Mouse (Mus musculus): ENCODE data around the gene Tulp4.

Gene Tulp4

DNA sequence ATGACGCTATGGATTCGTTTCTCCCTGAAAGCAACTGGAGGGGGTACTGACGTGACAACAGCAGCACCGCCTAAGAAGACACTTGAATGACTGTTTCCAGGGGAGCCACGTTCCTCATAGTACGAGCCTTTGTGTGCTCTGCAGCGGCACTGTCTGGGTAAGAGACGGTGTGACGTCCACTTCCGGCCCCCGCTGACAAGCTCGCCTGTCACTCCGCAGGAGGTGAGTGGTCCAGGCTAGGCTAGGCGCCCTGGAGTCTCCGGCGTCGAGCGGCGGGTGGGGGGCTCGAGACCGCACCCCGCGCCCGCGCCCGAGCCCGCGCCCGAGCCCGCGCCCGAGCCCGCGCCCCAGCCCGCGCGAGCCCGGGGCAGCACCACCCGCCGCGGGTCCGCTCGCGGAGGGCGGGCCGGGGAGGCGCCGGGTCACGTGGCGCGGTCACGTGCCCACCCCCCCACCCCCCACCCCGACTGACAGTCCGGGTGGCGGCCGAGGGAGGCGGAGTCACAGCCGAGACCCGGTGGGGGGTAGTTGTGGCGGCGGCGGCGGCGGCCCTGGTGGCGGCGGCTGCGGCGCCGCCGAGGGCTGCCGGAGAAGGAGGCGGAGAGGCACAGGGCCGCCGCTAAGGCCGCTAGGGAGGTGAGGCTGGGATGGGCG lies at the start of gene Tulp4:
Gene Tulp4, plus strand, starts transcription at position 77 of the 654 bp plus-strand sequence.
- peak; percentile 79 to 80 for DNase-seq (ENCODE audit: low spot score in 2 of 2)

DNA sequence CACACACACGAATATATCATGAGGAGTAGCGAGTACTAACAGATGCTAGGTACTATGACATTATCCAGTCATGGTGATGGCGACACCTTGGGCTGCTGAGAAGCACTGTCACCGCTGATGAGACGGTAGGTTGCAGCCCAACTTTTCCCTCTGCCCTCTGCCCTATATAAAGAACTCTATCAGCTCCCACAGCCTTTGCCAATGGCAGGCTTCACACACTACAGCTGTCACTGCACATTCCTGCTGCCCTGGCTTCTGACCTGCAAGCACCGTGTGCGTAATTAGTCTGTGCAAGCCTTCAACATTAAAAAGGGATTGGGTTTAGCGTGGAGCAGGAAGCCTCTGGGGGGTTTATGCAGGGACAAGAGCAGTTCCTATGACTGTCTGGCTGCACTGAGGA lies 43.4 kb upstream of the Tulp4 start:
- no peak for DNase-seq (ENCODE audit: low spot score in 2 of 2)

DNA sequence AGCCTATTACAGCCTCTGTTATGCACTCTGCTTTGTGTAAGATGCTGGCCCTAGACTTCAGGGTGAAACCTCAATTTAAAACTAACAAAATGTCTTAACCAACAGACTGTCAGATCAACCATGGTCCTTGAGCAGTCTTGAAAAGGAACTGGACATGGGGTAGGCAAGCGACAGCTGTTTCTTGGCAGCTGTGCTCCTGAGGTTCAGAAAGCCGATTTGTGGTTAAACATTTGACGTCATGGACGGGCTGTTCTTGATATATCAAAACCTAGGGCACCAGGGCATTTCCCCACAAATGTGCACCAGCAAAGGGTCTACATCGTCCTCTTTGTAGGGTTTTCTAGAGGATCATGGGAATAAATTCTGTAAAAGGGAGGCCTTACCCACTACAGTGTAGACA lies 42.7 kb upstream of the Tulp4 start:
- no peak for DNase-seq (ENCODE audit: low spot score in 2 of 2)

- no peak for DNase-seq (ENCODE audit: low spot score in 2 of 2)
Observed at GRCm38 (mm10) chr17:6066021-6066420, 40.2 kb upstream of the Tulp4 start.

DNA sequence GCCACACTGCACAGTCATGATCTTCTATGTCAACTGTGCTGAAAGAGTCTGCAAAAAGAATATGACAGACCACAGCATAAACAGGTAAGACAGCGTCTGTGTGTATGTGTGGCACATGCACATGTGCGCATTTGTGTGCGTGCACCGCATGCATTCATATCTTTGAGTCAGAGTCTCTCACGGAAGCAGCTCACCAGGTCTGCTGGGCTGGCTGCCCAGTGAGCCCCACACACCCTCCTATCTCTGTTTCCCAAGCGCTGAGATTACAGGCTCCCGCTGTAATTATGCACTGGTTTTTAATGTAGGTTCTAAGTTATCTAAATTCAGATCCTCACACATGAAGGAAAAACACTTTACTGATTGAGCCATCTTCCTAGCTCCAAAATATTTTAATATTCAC lies 38.6 kb upstream of the Tulp4 start:
- no peak for DNase-seq (ENCODE audit: low spot score in 2 of 2)

GRCm38 (mm10) chr17:6069866-6070265 lies 36.4 kb upstream of the Tulp4 start:
- DNase-seq (ENCODE audit: low spot score in 2 of 2) = no peak

GRCm38 (mm10) chr17:6073405-6073804 lies 32.8 kb upstream of the Tulp4 start:
- no peak for DNase-seq (ENCODE audit: low spot score in 2 of 2)

DNA sequence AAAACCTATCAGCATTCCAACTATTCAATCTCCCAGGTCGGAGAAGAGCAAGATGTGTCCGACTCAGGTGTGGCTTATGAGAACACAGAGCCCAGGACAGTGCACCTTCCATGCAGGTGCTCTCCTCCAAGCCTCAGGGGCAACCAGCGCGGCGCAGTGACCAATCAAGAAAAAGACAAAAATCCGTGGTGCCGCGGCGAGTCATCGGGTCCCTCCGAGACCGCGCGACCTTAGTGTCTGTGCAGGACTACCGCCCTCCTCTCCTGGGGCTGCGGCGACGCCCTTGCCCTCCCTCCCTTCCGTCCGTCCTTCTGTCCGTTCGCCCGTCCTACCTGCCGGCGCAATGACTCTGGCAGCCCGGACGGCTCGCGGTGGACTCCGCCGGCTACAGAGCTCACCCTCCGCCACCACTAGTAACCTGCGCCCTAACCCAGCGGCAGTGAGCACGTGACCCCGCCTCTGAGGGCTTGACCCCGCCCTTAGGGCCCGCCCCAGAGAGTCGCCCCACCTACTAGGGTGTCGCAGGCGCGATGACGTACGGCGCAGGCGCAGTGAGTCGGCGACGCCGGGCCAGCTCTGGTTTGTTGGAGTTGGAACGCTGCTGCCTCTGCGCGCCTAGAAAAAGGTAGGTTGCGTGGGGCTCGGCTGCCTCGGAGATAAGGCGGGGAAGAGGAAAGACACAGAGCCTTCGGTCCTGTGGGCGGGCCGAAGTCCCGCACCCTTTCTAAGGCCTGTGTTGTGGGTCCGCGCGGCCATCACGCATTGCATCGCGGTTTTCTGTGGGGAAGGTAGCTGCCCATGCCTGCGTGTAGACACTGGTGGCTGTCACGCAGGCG lies 26.7 kb upstream of the Tulp4 start, which contains the start of the genes Serac1 and Gtf2h5:
Gene Serac1, minus strand, starts transcription at position 455 of the 836 bp plus-strand sequence.
Gene Gtf2h5, plus strand, starts transcription at position 500 of the 836 bp plus-strand sequence.
- peak; percentile 96 to 97 for DNase-seq (ENCODE audit: low spot score in 2 of 2)

- DNase-seq (ENCODE audit: low spot score in 2 of 2) = no peak
Observed at GRCm38 (mm10) chr17:6083323-6083890, 22.8 kb upstream of the Tulp4 start.

DNA sequence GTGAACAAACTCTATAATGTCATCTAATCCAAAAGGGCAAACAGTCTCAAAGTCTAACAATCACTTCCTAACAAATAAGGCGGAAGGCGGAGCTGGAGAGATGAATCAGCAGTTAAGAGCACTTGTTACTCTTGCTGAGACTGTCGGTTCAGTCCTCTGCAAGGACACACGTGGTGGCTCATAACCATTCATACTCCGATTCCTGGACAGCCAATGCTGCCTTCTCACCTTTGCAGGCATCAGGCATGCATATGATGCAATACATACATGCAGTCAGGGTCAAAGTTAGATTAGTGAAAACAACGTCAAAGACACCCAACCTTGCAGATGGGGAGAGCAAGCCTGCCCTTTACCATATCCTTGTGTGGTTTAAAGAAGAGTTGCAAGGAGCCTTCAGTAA lies 14.6 kb upstream of the Tulp4 start:
- no peak for DNase-seq (ENCODE audit: low spot score in 2 of 2)

GRCm38 (mm10) chr17:6095579-6095978 lies 10.7 kb upstream of the Tulp4 start:
- DNase-seq (ENCODE audit: low spot score in 2 of 2) = no peak

DNA sequence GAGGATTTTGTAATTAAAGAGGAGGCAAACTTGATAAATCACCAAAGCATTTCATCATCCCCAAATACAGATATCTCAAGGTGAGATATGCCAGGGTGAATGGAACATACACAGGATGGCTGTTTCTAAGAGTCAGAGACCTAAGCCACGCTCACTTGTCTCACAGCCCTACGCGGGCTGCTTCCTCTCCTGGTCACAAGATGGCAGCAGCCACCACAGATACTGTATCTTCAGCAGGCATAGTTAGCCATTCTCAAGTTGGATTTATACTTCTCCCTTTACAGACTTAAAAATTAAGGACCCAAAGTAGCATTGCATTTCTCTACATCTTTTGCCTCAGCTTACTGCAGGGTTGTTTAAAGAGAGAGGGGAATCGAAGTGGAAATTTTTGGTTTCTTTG lies 8.4 kb upstream of the Tulp4 start:
- no peak for DNase-seq (ENCODE audit: low spot score in 2 of 2)

DNA sequence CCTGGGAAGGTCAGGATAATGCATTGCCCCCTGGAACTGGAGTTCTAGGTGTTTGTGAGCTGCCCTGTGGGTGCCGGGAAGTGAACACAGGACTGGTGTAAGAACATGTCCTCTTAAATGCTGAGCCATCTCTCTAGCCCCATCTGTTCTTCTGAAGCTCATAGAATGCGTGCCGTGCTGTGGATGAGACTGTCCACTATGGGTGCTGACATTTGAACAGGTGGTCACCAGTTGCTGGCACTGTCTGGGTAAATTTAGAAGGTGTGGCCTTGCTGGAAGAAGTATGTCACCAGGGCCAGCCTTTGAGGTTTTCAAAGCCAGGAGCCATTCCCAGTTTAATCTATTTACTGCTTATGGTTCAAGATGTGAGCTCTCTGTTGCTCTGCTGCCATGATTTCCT lies 4.0 kb upstream of the Tulp4 start:
- DNase-seq (ENCODE audit: low spot score in 2 of 2) = no peak

DNA sequence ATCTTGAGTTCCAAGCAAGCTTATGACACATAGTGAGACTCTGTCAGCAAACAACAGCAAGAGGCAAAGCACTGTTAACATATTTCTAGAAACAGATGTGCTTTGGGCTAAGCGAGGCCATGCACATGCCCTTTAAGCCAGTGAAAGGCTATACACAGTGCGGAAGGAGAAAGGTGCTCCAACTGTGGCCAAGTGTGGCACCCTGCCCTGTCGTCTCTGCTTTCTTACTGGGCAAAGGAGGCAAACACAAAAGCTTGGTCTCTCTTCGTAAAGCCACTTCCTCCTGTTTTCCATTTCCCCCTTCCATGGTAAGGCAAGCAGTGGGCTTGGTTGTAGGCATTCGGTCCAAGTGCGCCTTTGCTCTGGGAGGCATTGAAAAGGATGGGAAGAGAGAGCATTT lies 2.7 kb upstream of the Tulp4 start:
- no peak for DNase-seq (ENCODE audit: low spot score in 2 of 2)

DNA sequence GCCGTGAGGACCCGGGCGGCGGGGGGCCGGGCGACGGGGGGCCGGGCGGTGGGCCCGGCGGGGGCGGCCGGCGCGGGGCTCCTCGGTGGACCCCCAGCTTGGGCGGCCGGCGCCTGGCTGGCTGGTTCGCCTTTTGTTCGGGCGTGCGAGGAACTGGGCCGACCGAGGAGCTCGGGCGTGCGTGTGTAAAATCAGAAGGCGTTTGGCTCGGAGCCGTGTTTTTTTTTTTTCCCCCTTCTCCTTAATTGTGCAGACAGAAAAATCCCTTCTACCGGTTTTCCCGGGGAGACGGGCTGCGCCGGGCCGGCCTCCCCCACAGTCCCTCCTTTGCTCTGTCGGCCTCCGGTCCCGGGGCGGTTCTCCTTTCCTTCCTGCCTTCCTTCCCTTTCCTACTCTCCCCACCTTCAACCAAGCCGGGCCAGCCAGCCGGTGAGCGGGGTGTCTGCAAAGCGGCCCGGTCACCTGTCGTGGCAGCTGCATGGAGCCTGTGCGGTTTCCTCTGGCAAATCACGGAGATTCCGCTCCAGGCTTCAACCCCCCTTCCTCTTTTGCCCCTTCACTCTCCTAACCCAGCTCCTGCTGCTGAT lies 871 bp downstream of the Tulp4 start:
- peak; percentile 37 to 63 for DNase-seq (ENCODE audit: low spot score in 2 of 2)

DNA sequence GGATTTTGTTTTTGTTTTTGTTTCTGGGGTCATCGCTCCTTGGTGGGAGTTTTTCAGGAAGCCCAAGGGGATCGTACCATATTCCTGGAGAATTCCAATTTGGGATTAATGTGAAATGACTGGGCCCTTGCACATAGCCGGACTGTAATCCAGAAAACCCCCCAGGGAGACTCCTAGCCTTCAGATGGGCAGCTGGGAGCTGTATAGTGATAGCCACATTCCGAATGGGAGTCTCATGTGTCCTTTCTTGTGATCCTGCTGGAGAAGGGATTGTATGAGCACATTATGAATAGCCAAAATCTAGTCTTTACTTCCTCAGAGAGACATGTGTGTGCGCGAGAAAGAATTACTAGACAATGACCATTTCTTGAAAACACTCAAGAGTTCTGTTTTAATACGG lies 1.9 kb downstream of the Tulp4 start:
- DNase-seq (ENCODE audit: low spot score in 2 of 2) = no peak

DNA sequence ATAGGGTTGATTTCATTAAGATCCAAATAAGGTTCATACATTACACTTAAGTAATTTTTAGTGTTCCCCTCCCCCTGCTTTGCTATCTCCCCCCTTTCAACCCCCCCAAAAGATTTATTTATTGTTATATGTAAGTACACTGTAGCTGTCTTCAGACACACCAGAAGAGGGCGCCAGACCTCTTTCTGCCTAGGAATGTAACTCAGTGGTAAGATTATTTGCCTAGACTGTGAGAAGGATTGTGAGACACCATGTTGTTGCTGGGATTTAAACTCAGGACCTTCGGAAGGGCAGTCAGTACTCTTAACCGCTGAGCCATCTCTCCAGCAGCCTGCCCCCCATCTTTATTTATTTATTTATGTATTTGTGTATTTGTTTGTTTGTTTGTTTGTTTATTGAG lies 4.7 kb downstream of the Tulp4 start:
- DNase-seq (ENCODE audit: low spot score in 2 of 2) = no peak

DNA sequence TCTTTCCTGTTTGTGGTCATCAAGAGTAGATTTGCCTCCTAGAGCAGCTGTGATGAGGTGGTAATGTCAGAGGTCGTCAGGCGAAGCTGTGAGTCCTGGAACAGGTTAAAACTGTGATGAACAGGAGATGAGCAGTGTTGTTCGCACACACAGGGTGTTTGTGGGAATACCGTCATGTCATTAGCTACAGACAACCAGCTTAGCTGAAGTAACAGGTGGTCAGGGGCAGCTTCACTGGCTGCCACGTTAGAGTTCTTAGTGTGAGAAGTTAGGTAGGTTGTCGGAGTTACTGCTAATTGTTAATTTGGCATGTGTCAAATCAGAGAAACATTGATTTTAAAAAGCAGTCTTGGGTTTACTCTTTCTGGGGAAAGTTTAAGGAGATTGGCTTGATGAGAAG lies 7.4 kb downstream of the Tulp4 start:
- no peak for DNase-seq (ENCODE audit: low spot score in 2 of 2)

DNA sequence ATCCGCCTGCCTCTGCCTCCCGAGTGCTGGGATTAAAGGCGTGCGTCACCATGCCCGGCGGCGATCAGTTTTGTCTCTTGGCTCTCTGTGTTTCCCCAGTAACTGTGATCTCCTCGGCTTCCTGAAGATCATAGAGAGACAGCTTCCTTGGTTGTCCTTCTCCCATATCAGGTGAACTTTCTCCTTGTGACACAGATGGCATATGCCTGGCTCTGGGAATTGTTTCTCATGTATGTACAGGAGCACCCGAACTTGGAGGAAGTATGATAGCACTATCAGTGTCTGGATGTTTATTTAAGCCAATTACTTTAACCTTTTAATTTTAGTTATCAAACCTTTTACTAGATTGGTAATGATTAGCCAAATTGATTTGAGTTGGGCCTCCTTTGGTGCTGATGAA lies 8.8 kb downstream of the Tulp4 start:
- DNase-seq (ENCODE audit: low spot score in 2 of 2) = no peak

DNA sequence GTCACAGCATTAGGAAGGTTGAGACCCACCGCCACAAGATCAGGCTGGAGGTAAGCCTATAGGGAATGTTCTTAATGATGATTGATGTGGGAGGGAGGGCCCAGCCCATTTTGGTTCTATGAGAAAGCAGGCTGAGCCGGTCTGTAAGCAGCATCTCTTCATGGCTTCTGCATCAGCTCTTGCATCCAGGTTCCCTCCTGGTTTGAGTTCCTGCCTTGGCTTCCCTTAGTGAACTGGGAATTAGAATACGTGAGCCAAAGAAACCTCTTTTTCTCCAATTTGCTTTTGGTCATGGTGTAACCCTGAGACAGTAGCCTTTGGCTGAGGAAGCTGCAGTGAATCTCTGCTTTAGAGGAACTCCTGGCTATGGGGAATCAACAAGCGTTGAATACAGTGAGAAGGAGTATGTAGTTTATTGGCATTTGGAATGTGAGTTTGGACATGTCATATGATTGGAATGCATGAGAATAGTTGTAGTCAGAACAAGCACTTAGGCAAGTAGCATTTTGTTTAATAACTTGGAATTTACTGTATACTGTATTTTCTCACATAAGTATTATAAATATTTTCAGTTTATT lies 11.0 kb downstream of the Tulp4 start:
- no peak for DNase-seq (ENCODE audit: low spot score in 2 of 2)

- no peak for DNase-seq (ENCODE audit: low spot score in 2 of 2)
Observed at GRCm38 (mm10) chr17:6117917-6118316, 11.7 kb downstream of the Tulp4 start.

GRCm38 (mm10) chr17:6118861-6119260 lies 12.6 kb downstream of the Tulp4 start:
- DNase-seq (ENCODE audit: low spot score in 2 of 2) = no peak

Data from urinary bladder, postnatal 4 days (tissue).